Mouse (Mus musculus): ENCODE data around the gene Hnrnph1. TPM values are rescaled to one million over a fixed set of nuclear protein-coding genes. Genes with fewer than 3 reads are reported as not detected.

The Hnrnph1 gene
- polyA plus RNA-seq, 1 experiment from 2014 or later, result 386 TPM

DNA sequence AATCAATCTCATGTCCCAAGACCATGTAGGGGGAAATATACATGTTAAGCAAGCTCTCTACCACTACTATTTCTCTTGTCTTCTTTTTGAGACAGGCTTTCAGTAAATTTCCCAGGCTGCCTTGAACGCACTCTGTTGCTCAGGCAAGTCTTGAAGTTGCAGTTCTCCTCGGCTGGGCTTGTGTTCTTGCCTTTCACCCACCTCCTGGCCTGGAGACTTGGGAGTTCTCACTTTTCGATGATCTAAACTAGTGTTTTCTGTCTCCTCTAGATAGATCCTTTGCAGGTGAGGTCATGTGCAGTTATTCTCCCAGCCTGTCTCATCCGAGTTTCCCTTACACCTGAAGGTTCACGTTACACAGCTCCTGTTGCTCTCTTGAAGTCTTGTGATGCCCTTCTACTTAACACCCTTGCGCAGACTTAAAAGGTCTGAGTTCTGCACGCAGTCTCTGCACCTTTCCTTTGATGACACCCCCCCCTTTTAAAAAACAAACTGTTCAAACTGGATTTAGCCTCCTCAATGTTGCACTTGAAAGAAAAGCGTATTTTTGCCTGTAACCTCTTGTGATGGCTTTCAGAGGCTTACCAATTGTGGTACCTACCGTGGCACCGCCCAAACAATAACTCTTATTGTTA, 517 bp upstream of the Hnrnph1 start:
- Histone ChIP-seq H3K4me3 (ENCODE audit: low read depth, low read length) (peak overlapping the region; percentile 99), H3K9me3 (ENCODE audit: control insufficient read depth, low read length) (no peaks in the 10 kb centered on the region), H3K9ac (ENCODE audit: low read depth, low read length) (peak overlapping the region; percentile 95), H3K27ac (replicated peaks; ENCODE audit: low read depth, low read length) (peak overlapping the region; percentile 99), H3K27me3 (replicated peaks; ENCODE audit: control insufficient read depth, insufficient read depth, low read length) (no peaks in the 10 kb centered on the region), H3K4me1 (ENCODE audit: control insufficient read depth, insufficient read depth, low read length) (peaks cover 17% of the 10 kb centered on the region), H3K36me3 (ENCODE audit: control insufficient read depth, insufficient read depth, low read length) (peaks cover 22% of the 10 kb centered on the region), H3K4me2 (ENCODE audit: low read depth, low read length) (peak overlapping the region; percentile 92)
- WGBS, result 22% methylated on average over 10 of the region's 10 CpGs
- DNase-seq (ENCODE audit: low spot score) (no peak), ATAC-seq (ENCODE audit: low read depth) (no peak)

- under 1% methylated on average over 52 of the region's 71 CpGs for WGBS
- peak overlapping the region; percentile 99 for H3K4me3 ChIP-seq (ENCODE audit: low read depth, low read length)
- ATAC-seq (ENCODE audit: low read depth), result peak; percentile 79
- H3K4me2 ChIP-seq (ENCODE audit: low read depth, low read length), result peak overlapping the region; percentile 80
- H3K9ac ChIP-seq (ENCODE audit: low read depth, low read length), result peak overlapping the region; percentile 99
- H3K4me1 ChIP-seq (ENCODE audit: control insufficient read depth, insufficient read depth, low read length), result peaks cover 21% of the 10 kb centered on the region
- peaks cover 37% of the 10 kb centered on the region for H3K36me3 ChIP-seq (ENCODE audit: control insufficient read depth, insufficient read depth, low read length)
- H3K27ac ChIP-seq (replicated peaks; ENCODE audit: low read depth, low read length), result peak overlapping the region; percentile 100
- H3K27me3 ChIP-seq (replicated peaks; ENCODE audit: control insufficient read depth, insufficient read depth, low read length), result no peaks in the 10 kb centered on the region
- peak; percentile 84 for DNase-seq (ENCODE audit: low spot score)
- no peaks in the 10 kb centered on the region for H3K9me3 ChIP-seq (ENCODE audit: control insufficient read depth, low read length)
Measured at GRCm38 (mm10) chr11:50377892-50378684, 1.3 kb downstream of the Hnrnph1 start.

GRCm38 (mm10) chr11:50379023-50379752, 2.4 kb downstream of the Hnrnph1 start:
- WGBS, result 63% methylated on average over 12 of the region's 12 CpGs
- Histone ChIP-seq H3K27me3 (replicated peaks; ENCODE audit: control insufficient read depth, insufficient read depth, low read length) (no peaks in the 10 kb centered on the region), H3K36me3 (ENCODE audit: control insufficient read depth, insufficient read depth, low read length) (peaks cover 44% of the 10 kb centered on the region), H3K27ac (replicated peaks; ENCODE audit: low read depth, low read length) (no peak overlapping the region), H3K4me2 (ENCODE audit: low read depth, low read length) (peak overlapping the region; percentile 80), H3K4me1 (ENCODE audit: control insufficient read depth, insufficient read depth, low read length) (peaks cover 21% of the 10 kb centered on the region), H3K9ac (ENCODE audit: low read depth, low read length) (peak overlapping the region; percentile 99), H3K9me3 (ENCODE audit: control insufficient read depth, low read length) (no peaks in the 10 kb centered on the region), H3K4me3 (ENCODE audit: low read depth, low read length) (peak overlapping the region; percentile 99)
- DNase-seq (ENCODE audit: low spot score) (no peak), ATAC-seq (ENCODE audit: low read depth) (no peak)

DNA sequence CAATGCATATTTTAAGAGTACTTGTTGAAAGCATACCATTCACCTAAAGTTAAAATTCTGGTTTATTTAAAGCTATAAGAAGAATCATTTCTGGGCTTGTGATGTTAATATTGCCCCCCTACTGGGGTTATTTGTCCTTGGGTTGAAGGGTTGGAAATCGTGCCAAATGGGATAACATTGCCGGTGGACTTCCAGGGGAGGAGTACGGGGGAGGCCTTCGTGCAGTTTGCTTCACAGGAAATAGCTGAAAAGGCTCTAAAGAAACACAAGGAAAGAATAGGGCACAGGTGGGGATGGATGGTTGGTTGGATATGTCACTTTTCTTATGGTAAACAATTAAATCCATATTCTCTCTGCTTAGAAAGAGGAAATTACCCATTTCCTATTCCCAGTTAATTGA, 4.5 kb downstream of the Hnrnph1 start:
- DNase-seq (ENCODE audit: low spot score), result no peak
- no peak for ATAC-seq (ENCODE audit: low read depth)
- WGBS, result 34% methylated on average over 4 of the region's 4 CpGs
- Histone ChIP-seq H3K4me2 (ENCODE audit: low read depth, low read length) (peak overlapping the region; percentile 44), H3K27ac (replicated peaks; ENCODE audit: low read depth, low read length) (no peak overlapping the region), H3K27me3 (replicated peaks; ENCODE audit: control insufficient read depth, insufficient read depth, low read length) (no peaks in the 10 kb centered on the region), H3K36me3 (ENCODE audit: control insufficient read depth, insufficient read depth, low read length) (peaks cover 60% of the 10 kb centered on the region), H3K9ac (ENCODE audit: low read depth, low read length) (0 out of 2 replicates have a peak overlapping the region, but pooled peaks have one; percentile 11), H3K9me3 (ENCODE audit: control insufficient read depth, low read length) (no peaks in the 10 kb centered on the region), H3K4me1 (ENCODE audit: control insufficient read depth, insufficient read depth, low read length) (peaks cover 20% of the 10 kb centered on the region), H3K4me3 (ENCODE audit: low read depth, low read length) (peak overlapping the region; percentile 19)

- H3K27me3 ChIP-seq (replicated peaks; ENCODE audit: control insufficient read depth, insufficient read depth, low read length), result no peaks in the 10 kb centered on the region
- DNase-seq (ENCODE audit: low spot score), result no peak
- no peaks in the 10 kb centered on the region for H3K9me3 ChIP-seq (ENCODE audit: control insufficient read depth, low read length)
- H3K9ac ChIP-seq (ENCODE audit: low read depth, low read length), result no peak overlapping the region
- H3K4me2 ChIP-seq (ENCODE audit: low read depth, low read length), result no peak overlapping the region
- H3K4me1 ChIP-seq (ENCODE audit: control insufficient read depth, insufficient read depth, low read length), result peaks cover 3% of the 10 kb centered on the region; the same call in 1 of the 2 replicates
- 79% methylated on average over 3 of the region's 3 CpGs for WGBS
- no peak overlapping the region for H3K4me3 ChIP-seq (ENCODE audit: low read depth, low read length)
- no peak overlapping the region for H3K27ac ChIP-seq (replicated peaks; ENCODE audit: low read depth, low read length)
- ATAC-seq (ENCODE audit: low read depth), result no peak
- H3K36me3 ChIP-seq (ENCODE audit: control insufficient read depth, insufficient read depth, low read length), result peaks cover 70% of the 10 kb centered on the region
Measured at GRCm38 (mm10) chr11:50387167-50387679, 10.4 kb downstream of the Hnrnph1 start.

- H3K36me3 ChIP-seq (ENCODE audit: control insufficient read depth, insufficient read depth, low read length), result peaks cover 65% of the 10 kb centered on the region
- H3K27ac ChIP-seq (replicated peaks; ENCODE audit: low read depth, low read length), result no peak overlapping the region
- ATAC-seq (ENCODE audit: low read depth), result no peak
- no peak overlapping the region for H3K4me2 ChIP-seq (ENCODE audit: low read depth, low read length)
- H3K4me1 ChIP-seq (ENCODE audit: control insufficient read depth, insufficient read depth, low read length), result no peaks in the 10 kb centered on the region
- H3K9ac ChIP-seq (ENCODE audit: low read depth, low read length), result no peak overlapping the region
- no peaks in the 10 kb centered on the region for H3K9me3 ChIP-seq (ENCODE audit: control insufficient read depth, low read length)
- no peak for DNase-seq (ENCODE audit: low spot score)
- WGBS, result 92% methylated on average over 4 of the region's 4 CpGs
- H3K4me3 ChIP-seq (ENCODE audit: low read depth, low read length), result no peak overlapping the region
- H3K27me3 ChIP-seq (replicated peaks; ENCODE audit: control insufficient read depth, insufficient read depth, low read length), result no peaks in the 10 kb centered on the region
Measured at GRCm38 (mm10) chr11:50387697-50388096, 10.9 kb downstream of the Hnrnph1 start.

GRCm38 (mm10) chr11:50388217-50388929, 11.6 kb downstream of the Hnrnph1 start:
- Histone ChIP-seq H3K27me3 (replicated peaks; ENCODE audit: control insufficient read depth, insufficient read depth, low read length) (no peaks in the 10 kb centered on the region), H3K4me3 (ENCODE audit: low read depth, low read length) (no peak overlapping the region), H3K4me1 (ENCODE audit: control insufficient read depth, insufficient read depth, low read length) (no peaks in the 10 kb centered on the region), H3K4me2 (ENCODE audit: low read depth, low read length) (no peak overlapping the region), H3K36me3 (ENCODE audit: control insufficient read depth, insufficient read depth, low read length) (peaks cover 64% of the 10 kb centered on the region), H3K9me3 (ENCODE audit: control insufficient read depth, low read length) (no peaks in the 10 kb centered on the region), H3K27ac (replicated peaks; ENCODE audit: low read depth, low read length) (no peak overlapping the region), H3K9ac (ENCODE audit: low read depth, low read length) (no peak overlapping the region)
- DNase-seq (ENCODE audit: low spot score), result no peak
- no peak for ATAC-seq (ENCODE audit: low read depth)
- 92% methylated on average over 3 of the region's 3 CpGs for WGBS

GRCm38 (mm10) chr11:50389011-50389410, 12.2 kb downstream of the Hnrnph1 start:
- 74% methylated on average over 3 of the region's 3 CpGs for WGBS
- Histone ChIP-seq H3K4me2 (ENCODE audit: low read depth, low read length) (no peak overlapping the region), H3K9ac (ENCODE audit: low read depth, low read length) (no peak overlapping the region), H3K4me3 (ENCODE audit: low read depth, low read length) (no peak overlapping the region), H3K27me3 (replicated peaks; ENCODE audit: control insufficient read depth, insufficient read depth, low read length) (no peaks in the 10 kb centered on the region), H3K4me1 (ENCODE audit: control insufficient read depth, insufficient read depth, low read length) (no peaks in the 10 kb centered on the region), H3K27ac (replicated peaks; ENCODE audit: low read depth, low read length) (no peak overlapping the region), H3K9me3 (ENCODE audit: control insufficient read depth, low read length) (no peaks in the 10 kb centered on the region), H3K36me3 (ENCODE audit: control insufficient read depth, insufficient read depth, low read length) (peaks cover 65% of the 10 kb centered on the region)
- DNase-seq (ENCODE audit: low spot score) (no peak), ATAC-seq (ENCODE audit: low read depth) (no peak)

All from embryonic facial prominence, embryonic 14.5 days (tissue).